Mouse (Mus musculus): Measurements from ENCODE around the gene Elp4. TPM values are rescaled to one million over a fixed set of nuclear protein-coding genes. Genes with fewer than 3 reads are reported as not detected.

Gene Elp4
- total RNA-seq, 1 experiment: 15.6 TPM

GRCm38 (mm10) chr2:105677434-105678105, 226.8 kb downstream of the Elp4 start:
- Histone ChIP-seq H3K9ac (ENCODE audit: insufficient read depth, low read depth, low read length, poor library complexity, severe bottlenecking) (no peak overlapping the region), H3K4me3 (ENCODE audit: insufficient read depth in 1 of 2, low read depth in 1 of 2, low read length in 2 of 2, poor library complexity in 1 of 2, severe bottlenecking in 1 of 2) (no peak overlapping the region), H3K36me3 (ENCODE audit: control insufficient read depth, insufficient read depth, low read length, poor library complexity, severe bottlenecking) (no peaks in the 10 kb centered on the region), H3K9me3 (ENCODE audit: control insufficient read depth, insufficient read depth, low read depth, low read length) (no peaks in the 10 kb centered on the region), H3K27ac (ENCODE audit: insufficient read depth, low read depth, low read length, poor library complexity, severe bottlenecking) (no peak overlapping the region), H3K4me1 (ENCODE audit: control insufficient read depth in 2 of 2, insufficient read depth in 2 of 2, low read length in 2 of 2, poor library complexity in 1 of 2) (peaks cover 3 to 15% of the 10 kb centered on the region in 2 experiments; a peak in 2 of 4 replicates)
- no peak for TF ChIP-seq HCFC1 (IDR thresholded peaks at IDR 0.05; ENCODE audit: borderline replicate concordance, insufficient read depth, low read length)
- no peak for TF ChIP-seq ZNF384 (IDR thresholded peaks at IDR 0.05; ENCODE audit: low read depth, low read length)
- no peak for TF ChIP-seq MAFK (IDR thresholded peaks at IDR 0.05; ENCODE audit: insufficient read depth, low read depth, low read length)
- no peak for TF ChIP-seq CHD2 (IDR thresholded peaks at IDR 0.05; ENCODE audit: low read depth, low read length)
- TF ChIP-seq ZC3H11A (IDR thresholded peaks at IDR 0.05; ENCODE audit: borderline replicate concordance, low read depth, low read length): no peak
- no peak for DNase-seq (ENCODE audit: low read depth, low spot score)
- in situ Hi-C loops (cut with MboI; ENCODE audit: low sequenced_read_pairs in 2 of 2, unreplicated experiment in 2 of 2): no loop called here

DNA sequence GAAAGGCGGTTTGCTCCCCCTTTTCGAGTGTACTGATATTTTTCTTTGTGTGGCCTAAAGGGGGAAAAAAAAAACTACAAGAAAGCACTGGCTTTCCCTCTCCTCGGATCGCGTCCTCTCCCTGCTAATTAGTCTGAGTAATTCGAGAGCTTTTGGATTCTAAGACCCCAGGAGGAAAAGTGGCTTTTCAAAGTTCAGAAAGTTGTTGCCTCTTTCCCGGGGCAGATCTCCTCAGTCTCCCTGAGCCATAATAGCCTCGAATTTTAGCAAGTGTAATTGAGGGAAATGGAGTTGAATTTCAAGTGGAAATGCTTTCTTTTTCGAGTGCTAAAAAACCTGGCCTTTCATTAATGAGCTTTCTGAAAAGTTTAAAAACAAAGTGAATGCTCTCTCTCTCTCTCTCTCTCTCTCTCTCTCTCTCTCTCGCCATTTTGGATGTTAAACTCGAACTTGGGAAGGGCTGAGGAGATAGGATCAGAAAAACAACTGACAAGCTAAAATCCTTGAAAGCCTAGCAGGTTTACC, 227.4 kb downstream of the Elp4 start:
- Histone ChIP-seq H3K4me3 (ENCODE audit: insufficient read depth in 1 of 2, low read depth in 1 of 2, low read length in 2 of 2, poor library complexity in 1 of 2, severe bottlenecking in 1 of 2) (peak overlapping the region in 1 of 2 experiments; percentile 20; a peak in 2 of 4 replicates), H3K9ac (ENCODE audit: insufficient read depth, low read depth, low read length, poor library complexity, severe bottlenecking) (no peak overlapping the region), H3K36me3 (ENCODE audit: control insufficient read depth, insufficient read depth, low read length, poor library complexity, severe bottlenecking) (no peaks in the 10 kb centered on the region), H3K27ac (ENCODE audit: insufficient read depth, low read depth, low read length, poor library complexity, severe bottlenecking) (no peak overlapping the region), H3K9me3 (ENCODE audit: control insufficient read depth, insufficient read depth, low read depth, low read length) (no peaks in the 10 kb centered on the region), H3K4me1 (ENCODE audit: control insufficient read depth in 2 of 2, insufficient read depth in 2 of 2, low read length in 2 of 2, poor library complexity in 1 of 2) (peaks cover 3 to 15% of the 10 kb centered on the region in 2 experiments; a peak in 2 of 4 replicates)
- in situ Hi-C loops (cut with MboI; ENCODE audit: low sequenced_read_pairs in 2 of 2, unreplicated experiment in 2 of 2): no loop called here
- no peak for DNase-seq (ENCODE audit: low read depth, low spot score)
- TF ChIP-seq ZNF384 (IDR thresholded peaks at IDR 0.05; ENCODE audit: low read depth, low read length) (no peak), HCFC1 (IDR thresholded peaks at IDR 0.05; ENCODE audit: borderline replicate concordance, insufficient read depth, low read length) (no peak), MAFK (IDR thresholded peaks at IDR 0.05; ENCODE audit: insufficient read depth, low read depth, low read length) (no peak), CHD2 (IDR thresholded peaks at IDR 0.05; ENCODE audit: low read depth, low read length) (no peak), ZC3H11A (IDR thresholded peaks at IDR 0.05; ENCODE audit: borderline replicate concordance, low read depth, low read length) (no peak)

DNA sequence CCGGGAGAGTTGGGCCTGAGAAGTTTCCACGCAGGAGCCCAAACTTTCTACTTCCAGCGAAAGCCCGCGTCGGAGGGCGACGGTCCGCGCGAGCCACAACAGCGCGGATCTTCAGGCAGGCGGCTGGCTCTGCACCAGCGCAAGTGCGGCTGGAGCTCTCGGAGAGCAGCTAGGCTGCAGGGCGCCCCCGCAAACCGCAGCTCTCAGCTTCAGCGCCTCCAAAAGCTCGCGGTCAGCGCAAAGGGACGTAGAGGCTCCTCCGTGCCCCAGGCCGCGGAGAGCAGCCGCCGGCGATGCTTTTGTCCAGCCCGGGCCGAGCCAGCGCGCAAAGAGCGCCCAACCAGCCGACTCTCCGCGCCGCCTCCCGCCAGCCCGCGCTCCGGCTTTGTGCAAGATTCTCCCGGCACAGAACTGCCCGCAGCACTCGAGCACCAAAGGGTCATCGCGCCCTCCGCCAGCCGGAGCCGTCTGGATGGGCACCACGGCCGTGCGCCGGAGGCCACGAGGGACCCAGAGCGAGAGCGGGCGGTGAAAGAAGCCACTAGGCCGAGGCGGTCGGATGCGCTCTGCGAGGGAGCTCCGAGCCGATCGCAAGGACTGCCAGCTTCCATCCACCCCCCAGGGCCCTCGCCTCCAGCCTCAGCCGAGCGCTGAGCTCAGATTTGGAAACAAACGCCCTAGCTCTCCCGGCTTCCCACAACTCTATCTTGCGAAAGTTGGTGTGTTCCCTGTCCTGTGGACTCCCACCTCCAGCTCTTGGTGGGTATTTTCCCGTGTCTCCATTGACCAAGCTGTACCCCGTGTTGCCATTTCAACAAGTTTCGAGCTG, 228.1 kb downstream of the Elp4 start:
- TF ChIP-seq ZC3H11A (IDR thresholded peaks at IDR 0.05; ENCODE audit: borderline replicate concordance, low read depth, low read length): no peak
- H3K9me3 ChIP-seq (ENCODE audit: control insufficient read depth, insufficient read depth, low read depth, low read length): no peaks in the 10 kb centered on the region
- no peaks in the 10 kb centered on the region for H3K36me3 ChIP-seq (ENCODE audit: control insufficient read depth, insufficient read depth, low read length, poor library complexity, severe bottlenecking)
- in situ Hi-C loops (cut with MboI; ENCODE audit: low sequenced_read_pairs in 2 of 2, unreplicated experiment in 2 of 2): no loop called here
- no peak overlapping the region for H3K27ac ChIP-seq (ENCODE audit: insufficient read depth, low read depth, low read length, poor library complexity, severe bottlenecking)
- DNase-seq (ENCODE audit: low read depth, low spot score): no peak
- H3K4me3 ChIP-seq (ENCODE audit: insufficient read depth in 1 of 2, low read depth in 1 of 2, low read length in 2 of 2, poor library complexity in 1 of 2, severe bottlenecking in 1 of 2): peak overlapping the region; percentile 20
- H3K9ac ChIP-seq (ENCODE audit: insufficient read depth, low read depth, low read length, poor library complexity, severe bottlenecking): peak overlapping the region; percentile 4; the same call in 1 of the 2 replicates
- peaks cover 1 to 14% of the 10 kb centered on the region in 2 experiments; a peak in 1 of 4 replicates for H3K4me1 ChIP-seq (ENCODE audit: control insufficient read depth in 2 of 2, insufficient read depth in 2 of 2, low read length in 2 of 2, poor library complexity in 1 of 2)

DNA sequence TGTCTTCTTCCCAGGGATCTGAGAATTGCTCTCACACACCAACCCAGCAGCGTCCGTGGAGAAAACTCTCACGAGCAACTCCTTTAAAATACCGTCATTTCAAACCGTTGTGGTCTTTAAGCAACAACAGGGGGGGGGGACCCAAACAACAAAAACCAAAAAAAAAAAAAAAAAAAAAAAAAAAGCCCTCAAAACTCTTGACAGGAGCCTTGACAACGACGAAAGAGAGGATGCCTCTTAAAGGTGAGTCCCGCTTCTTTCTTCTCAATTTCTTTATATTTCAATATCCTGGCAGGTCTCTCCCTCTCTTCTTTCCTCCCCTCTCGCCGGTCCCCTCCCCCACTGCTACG, 228.7 kb downstream of the Elp4 start:
- no peak for DNase-seq (ENCODE audit: low read depth, low spot score)
- H3K9me3 ChIP-seq (ENCODE audit: control insufficient read depth, insufficient read depth, low read depth, low read length): no peaks in the 10 kb centered on the region
- H3K4me1 ChIP-seq (ENCODE audit: control insufficient read depth in 2 of 2, insufficient read depth in 2 of 2, low read length in 2 of 2, poor library complexity in 1 of 2): peaks cover 1 to 8% of the 10 kb centered on the region in 2 experiments; a peak in 1 of 4 replicates
- H3K27ac ChIP-seq (ENCODE audit: insufficient read depth, low read depth, low read length, poor library complexity, severe bottlenecking): no peak overlapping the region
- peak; percentile 75 for TF ChIP-seq ZNF384 (IDR thresholded peaks at IDR 0.05; ENCODE audit: low read depth, low read length)
- no peak for TF ChIP-seq CHD2 (IDR thresholded peaks at IDR 0.05; ENCODE audit: low read depth, low read length)
- H3K9ac ChIP-seq (ENCODE audit: insufficient read depth, low read depth, low read length, poor library complexity, severe bottlenecking): no peak overlapping the region
- no peaks in the 10 kb centered on the region for H3K36me3 ChIP-seq (ENCODE audit: control insufficient read depth, insufficient read depth, low read length, poor library complexity, severe bottlenecking)
- H3K4me3 ChIP-seq (ENCODE audit: insufficient read depth in 1 of 2, low read depth in 1 of 2, low read length in 2 of 2, poor library complexity in 1 of 2, severe bottlenecking in 1 of 2): peak overlapping the region; percentile 20 to 59
- in situ Hi-C loops (cut with MboI; ENCODE audit: low sequenced_read_pairs in 2 of 2, unreplicated experiment in 2 of 2): no loop called here

Measured in ES-E14 (cell line).